Mouse (Mus musculus) liver, adult 2 months (tissue): ENCODE measurements around the gene Aff4.

Experiments used
- CTCF ChIP-seq: fragments of 200-500 bp; IDR thresholded peaks from 2 replicates; pipeline ENCODE4 v1.5.1; 2011; ENCODE audit warnings: low read depth, low read length, control low read depth
- POLR2A ChIP-seq: fragments of 200-500 bp; IDR thresholded peaks from 2 replicates; pipeline ENCODE4 v1.6.1; 2011; ENCODE audit warnings: low read length, control low read depth; ENCODE audit not compliant: insufficient read depth; ENCODE audit errors: extremely low read depth

GRCm38 (mm10) chr11:53445562-53445961 lies 94.9 kb downstream of the Aff4 start:
- TF ChIP-seq CTCF (no peak), POLR2A (no peak)
